Mouse (Mus musculus) C2C12 (cell line): ENCODE measurements at regions not wholly inside any gene's neighbourhood (a gene's known extent, or its start where the extent isn't known, plus 50 kb on each side); places are given as distances from the start of the nearest gene placed in this dataset.

ENCODE experiments used
- H3K27me3 ChIP-seq: one replicate; pipeline ENCODE4 v1.6.1; 2011; ENCODE audit not compliant: control insufficient read depth, insufficient read depth, insufficient read length
- H3K36me3 ChIP-seq: one replicate; pipeline ENCODE4 v1.6.1; 2011; ENCODE audit not compliant: control insufficient read depth, insufficient read depth
- H3K4me3 ChIP-seq: one replicate; pipeline ENCODE4 v1.5.1; 2011; ENCODE audit warnings: mild to moderate bottlenecking, control low read depth; ENCODE audit not compliant: poor library complexity, insufficient read depth, severe bottlenecking
- H3K79me2 ChIP-seq: one replicate; pipeline ENCODE4 v1.6.1; 2011; ENCODE audit not compliant: control insufficient read depth, insufficient read depth
- H3K79me3 ChIP-seq: one replicate; pipeline ENCODE4 v1.6.1; 2011; ENCODE audit warnings: low read depth, control low read depth
- H3ac ChIP-seq: one replicate; pipeline ENCODE3; 2011; ENCODE audit warnings: low read depth; ENCODE audit not compliant: control insufficient read depth, insufficient read length
- CEBPB ChIP-seq: IDR thresholded peaks from one replicate; pipeline ENCODE4 v1.6.1; 2011; ENCODE audit warnings: low read depth, mild to moderate bottlenecking, control low read depth, moderate library complexity
- CTCF ChIP-seq: IDR thresholded peaks from one replicate; pipeline ENCODE4 v1.5.1; 2011; ENCODE audit not compliant: control insufficient read depth, insufficient read depth, insufficient read length
- FOSL1 ChIP-seq: IDR thresholded peaks from one replicate; pipeline ENCODE4 v1.8.0; 2011; ENCODE audit warnings: mild to moderate bottlenecking, low read length; ENCODE audit not compliant: poor library complexity, insufficient read depth, severe bottlenecking
- MAX ChIP-seq: IDR thresholded peaks from one replicate; pipeline ENCODE4 v1.6.1; 2011; ENCODE audit warnings: mild to moderate bottlenecking, control low read depth
- MYOD1 ChIP-seq: IDR thresholded peaks from one replicate; pipeline ENCODE4 v1.6.1; 2011; ENCODE audit warnings: low read depth; ENCODE audit not compliant: control insufficient read depth, insufficient read length
- MYOG ChIP-seq: IDR thresholded peaks from one replicate; pipeline ENCODE4 v1.6.1; 2011; ENCODE audit not compliant: control insufficient read depth, insufficient read length; ENCODE audit errors: extremely low read depth
- USF1 ChIP-seq: IDR thresholded peaks from one replicate; pipeline ENCODE4 v1.6.1; 2011; ENCODE audit warnings: low read depth, mild to moderate bottlenecking, control low read depth, moderate library complexity

- H3ac ChIP-seq, result no peak overlapping the region
- TF ChIP-seq USF1 (no peak), MAX (no peak)
- H3K27me3 ChIP-seq, result no peaks in the 10 kb centered on the region
- H3K79me3 ChIP-seq, result no peaks in the 10 kb centered on the region
- H3K4me3 ChIP-seq, result no peak overlapping the region
- no peaks in the 10 kb centered on the region for H3K79me2 ChIP-seq
- H3K36me3 ChIP-seq, result no peaks in the 10 kb centered on the region
Measured at GRCm38 (mm10) chr16:71705846-71706245, 602.3 kb upstream of the Robo1 start.

- Histone ChIP-seq H3K79me3 (no peaks in the 10 kb centered on the region), H3K27me3 (no peaks in the 10 kb centered on the region), H3K79me2 (no peaks in the 10 kb centered on the region), H3K36me3 (no peaks in the 10 kb centered on the region), H3K4me3 (no peak overlapping the region), H3ac (no peak overlapping the region)
- no peak for TF ChIP-seq FOSL1
- TF ChIP-seq MYOG, result no peak
- TF ChIP-seq MYOD1, result no peak
- no peak for TF ChIP-seq MAX
- TF ChIP-seq USF1, result no peak
- TF ChIP-seq CTCF, result no peak
- no peak for TF ChIP-seq CEBPB
Measured at GRCm38 (mm10) chr16:71709684-71710083, 598.4 kb upstream of the Robo1 start.

- no peak for TF ChIP-seq CTCF
- TF ChIP-seq USF1, result no peak
- no peak for TF ChIP-seq FOSL1
- no peak for TF ChIP-seq MYOD1
- no peak for TF ChIP-seq MAX
- Histone ChIP-seq H3K4me3 (no peak overlapping the region), H3K79me2 (no peaks in the 10 kb centered on the region), H3ac (no peak overlapping the region), H3K79me3 (no peaks in the 10 kb centered on the region), H3K27me3 (no peaks in the 10 kb centered on the region), H3K36me3 (no peaks in the 10 kb centered on the region)
Measured at GRCm38 (mm10) chr16:71711879-71712278, 596.2 kb upstream of the Robo1 start.

- H3ac ChIP-seq, result no peak overlapping the region
- no peaks in the 10 kb centered on the region for H3K79me3 ChIP-seq
Measured at GRCm38 (mm10) chr16:71717207-71717606, 590.9 kb upstream of the Robo1 start.

GRCm38 (mm10) chr16:71724898-71725297, 583.2 kb upstream of the Robo1 start:
- Histone ChIP-seq H3ac (no peak overlapping the region), H3K36me3 (no peaks in the 10 kb centered on the region), H3K27me3 (no peaks in the 10 kb centered on the region), H3K4me3 (no peak overlapping the region), H3K79me3 (no peaks in the 10 kb centered on the region), H3K79me2 (no peaks in the 10 kb centered on the region)
- TF ChIP-seq USF1 (no peak), FOSL1 (no peak), MAX (no peak), MYOD1 (no peak), CTCF (no peak), CEBPB (no peak), MYOG (no peak)

More at GRCm38 (mm10) chr16:71717207-71717606, 590.9 kb upstream of the Robo1 start:
- no peaks in the 10 kb centered on the region for H3K27me3 ChIP-seq
- no peaks in the 10 kb centered on the region for H3K79me2 ChIP-seq
- H3K4me3 ChIP-seq, result no peak overlapping the region
- no peaks in the 10 kb centered on the region for H3K36me3 ChIP-seq
- TF ChIP-seq CEBPB (no peak), CTCF (no peak), MAX (no peak), USF1 (no peak), FOSL1 (no peak), MYOD1 (no peak), MYOG (no peak)

- Histone ChIP-seq H3K36me3 (no peaks in the 10 kb centered on the region), H3K4me3 (no peak overlapping the region), H3K79me2 (no peaks in the 10 kb centered on the region), H3ac (no peak overlapping the region), H3K27me3 (no peaks in the 10 kb centered on the region), H3K79me3 (no peaks in the 10 kb centered on the region)
- TF ChIP-seq CEBPB (no peak), CTCF (no peak), MAX (no peak), FOSL1 (no peak), USF1 (no peak), MYOD1 (no peak), MYOG (no peak)
Measured at GRCm38 (mm10) chr16:71737941-71738340, 570.2 kb upstream of the Robo1 start.
